Mouse (Mus musculus) thymus, adult 18-20 months (tissue): ENCODE measurements around the gene Plscr4.
A peak's percentile ranks its signal among the peaks of the same experiment; 100 is the strongest.

Experiments
- DNase-seq, 2 experiments: peaks; one replicate each; pipeline ENCODE4 v3.0.0; 2022; ENCODE audit warnings: mixed read lengths in 2 of 2

The Plscr4 gene

GRCm38 (mm10) chr9:92457261-92458058 is at the start of gene Plscr4:
Gene Plscr4, plus strand, starts transcription at chr9:92457373.
- DNase-seq = peak; percentile 26 to 29

GRCm38 (mm10) chr9:92410225-92410624 is 46.9 kb upstream of the Plscr4 start:
- no peak for DNase-seq

GRCm38 (mm10) chr9:92412045-92412444 is 45.1 kb upstream of the Plscr4 start:
- no peak for DNase-seq

GRCm38 (mm10) chr9:92413684-92414083 is 43.5 kb upstream of the Plscr4 start:
- DNase-seq = no peak

GRCm38 (mm10) chr9:92437781-92438180 is 19.4 kb upstream of the Plscr4 start:
- DNase-seq = no peak

- no peak for DNase-seq
Measured at GRCm38 (mm10) chr9:92441468-92441867, 15.7 kb upstream of the Plscr4 start.

GRCm38 (mm10) chr9:92444536-92444935 is 12.6 kb upstream of the Plscr4 start:
- no peak for DNase-seq

- DNase-seq = no peak
Measured at GRCm38 (mm10) chr9:92456605-92457004, 568 bp upstream of the Plscr4 start.

GRCm38 (mm10) chr9:92458059-92458402 is 858 bp downstream of the Plscr4 start:
- no peak for DNase-seq

GRCm38 (mm10) chr9:92458418-92458817 is 1.2 kb downstream of the Plscr4 start:
- DNase-seq = no peak

- DNase-seq = no peak
Measured at GRCm38 (mm10) chr9:92467724-92468123, 10.6 kb downstream of the Plscr4 start.

GRCm38 (mm10) chr9:92472256-92472855 is 15.2 kb downstream of the Plscr4 start:
- DNase-seq = no peak

- no peak for DNase-seq
Measured at GRCm38 (mm10) chr9:92473178-92473577, 16.0 kb downstream of the Plscr4 start.

GRCm38 (mm10) chr9:92474244-92474643 is 17.1 kb downstream of the Plscr4 start:
- DNase-seq = no peak

GRCm38 (mm10) chr9:92481663-92482062 is 24.5 kb downstream of the Plscr4 start:
- DNase-seq = no peak

- DNase-seq = no peak
Measured at GRCm38 (mm10) chr9:92482551-92482950, 25.4 kb downstream of the Plscr4 start.

- no peak for DNase-seq
Measured at GRCm38 (mm10) chr9:92484710-92485267, 27.6 kb downstream of the Plscr4 start.

GRCm38 (mm10) chr9:92489857-92490256 is 32.7 kb downstream of the Plscr4 start:
- DNase-seq = no peak

GRCm38 (mm10) chr9:92490319-92490718 is 33.1 kb downstream of the Plscr4 start:
- no peak for DNase-seq

GRCm38 (mm10) chr9:92491274-92491673 is 34.1 kb downstream of the Plscr4 start:
- no peak for DNase-seq

- DNase-seq = peak; percentile 34 to 35
Measured at GRCm38 (mm10) chr9:92499710-92500410, 42.7 kb downstream of the Plscr4 start.

- no peak for DNase-seq
Measured at GRCm38 (mm10) chr9:92504256-92504655, 47.1 kb downstream of the Plscr4 start.

GRCm38 (mm10) chr9:92504889-92505288 is 47.7 kb downstream of the Plscr4 start:
- no peak for DNase-seq

- DNase-seq = no peak
Measured at GRCm38 (mm10) chr9:92511696-92512095, 54.5 kb downstream of the Plscr4 start.
